Mouse (Mus musculus) gastrocnemius, adult 18-20 months (tissue): ENCODE measurements around the gene Nsun2. TPM values are rescaled to one million over a fixed set of nuclear protein-coding genes. Genes with fewer than 3 reads are reported as not detected.
"Not testable (repeated sequence)": the region's sequence is repeated elsewhere in the genome, so short reads cannot be mapped to it uniquely, and the experiment has no call there.

Experiments
- DNase-seq: peaks from one replicate; pipeline ENCODE4 v3.0.0; 2021; ENCODE audit warnings: low spot score
- total RNA-seq, 2 experiments: library from RNA; stranded (reverse); gene quantifications; 2 replicates each; pipeline ENCODE4 v1.2.3; 2021

Gene Nsun2
- total RNA-seq, 2 experiments from 2014 or later, result 42.4 to 46.5 TPM

DNA sequence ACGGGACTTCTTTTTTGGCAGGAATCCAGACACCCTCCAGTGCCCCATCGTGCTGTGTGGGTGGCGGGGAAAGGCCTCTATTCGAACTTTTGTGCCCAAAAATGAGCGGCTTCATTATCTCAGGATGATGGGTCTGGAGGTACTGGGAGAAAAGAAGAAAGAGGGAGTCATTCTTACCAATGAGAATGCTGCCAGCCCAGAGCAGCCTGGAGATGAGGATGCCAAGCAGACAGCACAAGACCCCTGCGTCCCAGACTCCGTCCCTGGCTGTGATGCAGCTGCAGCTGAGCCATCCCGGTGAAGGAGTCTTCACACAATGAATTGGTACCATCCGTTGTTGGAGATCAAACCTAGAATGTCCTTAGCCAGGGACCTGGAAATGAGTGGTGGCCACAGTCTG, 100.0 kb downstream of the Nsun2 start:
- no peak for DNase-seq

DNA sequence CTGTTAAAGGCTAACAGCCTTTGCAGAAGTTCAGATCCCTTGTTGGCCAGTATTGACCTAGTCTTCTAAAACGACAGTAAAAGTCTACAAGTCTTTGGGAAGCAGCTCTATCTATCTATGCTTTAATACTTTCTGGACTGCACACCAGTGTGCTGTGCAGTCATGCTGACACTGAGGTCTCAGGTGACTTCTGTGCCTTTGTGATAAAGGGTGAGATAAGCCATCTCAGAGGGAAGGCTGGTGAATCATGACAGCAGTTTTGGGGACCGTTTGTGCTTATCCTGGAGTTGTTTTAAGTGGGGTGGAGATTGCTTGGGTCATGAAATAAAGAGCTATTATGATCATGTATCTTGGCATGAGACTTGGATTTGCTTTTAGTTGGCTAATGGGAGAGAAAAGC, 100.4 kb downstream of the Nsun2 start:
- DNase-seq, result no peak

DNA sequence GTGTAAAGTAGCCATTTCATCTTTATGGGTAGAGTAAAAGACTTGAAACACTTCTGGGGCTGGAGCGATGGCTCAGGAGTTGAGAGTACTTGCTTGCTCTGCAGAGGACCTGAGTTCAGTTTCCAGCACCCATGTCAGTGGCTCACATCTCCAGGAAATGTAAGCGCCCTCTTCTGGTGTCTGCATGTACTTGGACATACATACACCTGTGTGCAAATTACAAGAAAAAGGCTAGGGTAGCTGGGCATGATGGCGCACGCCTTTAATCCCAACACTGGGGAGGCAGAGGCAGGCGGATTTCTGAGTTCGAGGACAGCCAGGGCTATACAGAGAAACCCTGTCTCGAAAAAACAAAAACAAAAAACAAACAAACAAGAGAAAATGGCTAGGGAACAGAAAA, 102.3 kb downstream of the Nsun2 start:
- not testable (repeated sequence) for DNase-seq

DNA sequence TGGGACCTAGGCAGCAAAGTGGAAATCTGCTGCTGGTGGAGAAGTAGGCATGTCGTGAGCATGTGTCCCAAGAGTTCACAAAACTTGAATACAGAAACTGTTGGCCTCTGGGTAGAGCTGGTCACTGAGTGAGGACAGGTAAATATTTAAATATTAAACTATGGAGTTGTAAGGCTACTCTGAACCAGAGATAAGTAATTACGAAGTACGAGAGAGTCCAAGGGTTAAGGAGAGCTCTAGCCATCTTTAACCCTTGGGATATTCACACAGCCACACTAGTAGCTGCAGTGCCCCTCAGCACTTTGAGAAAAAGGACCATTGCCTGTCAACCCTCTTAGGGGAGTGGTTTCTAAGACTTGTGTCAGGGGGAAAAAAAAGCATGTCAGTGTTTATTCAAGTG, 102.8 kb downstream of the Nsun2 start:
- no peak for DNase-seq

DNA sequence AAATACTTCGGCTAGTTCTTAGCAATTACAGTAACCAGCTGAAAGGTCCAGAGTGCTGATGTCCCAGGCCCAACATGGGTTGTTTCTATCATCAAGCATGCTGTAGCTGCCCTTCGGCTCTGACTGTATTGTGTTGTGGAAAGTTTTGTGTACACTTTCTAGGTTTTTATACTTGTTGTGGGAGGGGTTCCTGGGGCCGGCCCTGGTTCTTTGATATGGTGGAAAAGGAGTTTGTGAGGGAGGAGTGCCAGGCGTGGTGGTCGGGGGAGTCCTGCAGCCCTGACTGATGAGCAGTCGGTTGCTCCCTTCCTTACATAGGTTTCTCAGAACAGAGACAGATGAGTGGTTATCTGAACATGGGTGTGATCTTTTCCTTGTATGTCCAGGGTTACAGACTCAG, 103.3 kb downstream of the Nsun2 start:
- DNase-seq, result no peak

DNA sequence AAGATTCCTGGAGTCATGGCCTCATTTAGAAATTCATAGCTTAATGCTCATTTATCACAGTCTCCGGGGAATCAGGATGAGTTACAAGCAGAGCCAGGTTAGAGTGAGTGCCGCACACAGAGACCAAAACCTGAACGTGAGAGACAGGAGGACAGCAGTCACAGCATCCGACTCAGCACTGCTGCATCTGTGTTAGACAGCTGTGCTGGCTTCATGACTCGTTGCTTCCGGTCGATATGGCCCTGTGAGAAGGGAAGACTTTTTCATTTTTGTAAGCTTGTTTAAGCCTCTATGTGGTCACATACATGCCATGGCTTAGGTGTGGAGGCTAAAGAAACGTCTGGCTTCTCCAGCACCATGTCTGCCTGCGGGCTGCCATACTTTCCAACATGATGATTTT, 104.1 kb downstream of the Nsun2 start:
- no peak for DNase-seq

DNA sequence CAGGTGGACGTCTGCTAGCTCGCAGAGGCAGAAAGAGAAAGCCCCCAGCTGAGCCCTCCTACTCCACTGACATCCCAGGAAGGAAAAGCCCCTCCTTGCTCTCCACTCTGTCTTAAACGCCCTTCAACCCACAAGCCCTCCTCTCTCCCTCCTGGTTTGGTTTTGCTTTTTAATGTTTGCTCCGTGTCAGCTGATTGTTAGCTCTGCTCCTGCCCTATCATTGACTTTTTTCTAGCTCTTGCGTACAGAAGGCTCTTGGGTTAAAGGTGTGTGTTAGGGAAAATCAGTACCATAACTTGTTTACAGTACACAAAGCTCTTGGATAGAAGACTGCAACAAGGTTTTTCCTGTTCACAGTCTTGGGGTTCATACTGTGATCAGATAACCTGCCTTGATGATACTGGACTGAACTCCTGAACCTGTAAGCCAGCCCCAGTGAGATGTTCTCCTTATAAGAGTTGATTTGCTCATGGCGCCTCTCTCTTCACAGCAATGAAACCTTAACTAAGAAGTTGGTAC, 104.6 kb downstream of the Nsun2 start:
- DNase-seq, result no peak

DNA sequence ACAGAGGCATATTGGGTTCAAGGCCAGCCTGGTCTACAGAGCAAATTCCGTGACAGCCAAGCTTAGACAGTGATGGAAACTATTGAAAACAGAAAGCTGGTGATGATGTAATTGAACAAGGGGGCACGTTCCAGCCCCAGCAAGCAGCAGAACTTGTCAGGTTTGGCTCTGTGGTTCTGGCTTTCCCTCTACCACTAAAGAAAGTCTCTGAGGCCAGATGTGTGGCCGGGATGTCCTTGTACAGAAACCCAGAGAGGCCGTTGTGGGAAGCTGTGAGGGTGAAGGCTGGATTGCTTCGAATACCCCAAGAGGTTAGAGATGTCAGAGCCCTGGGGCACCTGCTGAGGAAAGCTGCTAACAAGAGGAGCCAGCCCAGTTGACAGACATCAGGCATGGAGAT, 105.7 kb downstream of the Nsun2 start:
- DNase-seq, result no peak

DNA sequence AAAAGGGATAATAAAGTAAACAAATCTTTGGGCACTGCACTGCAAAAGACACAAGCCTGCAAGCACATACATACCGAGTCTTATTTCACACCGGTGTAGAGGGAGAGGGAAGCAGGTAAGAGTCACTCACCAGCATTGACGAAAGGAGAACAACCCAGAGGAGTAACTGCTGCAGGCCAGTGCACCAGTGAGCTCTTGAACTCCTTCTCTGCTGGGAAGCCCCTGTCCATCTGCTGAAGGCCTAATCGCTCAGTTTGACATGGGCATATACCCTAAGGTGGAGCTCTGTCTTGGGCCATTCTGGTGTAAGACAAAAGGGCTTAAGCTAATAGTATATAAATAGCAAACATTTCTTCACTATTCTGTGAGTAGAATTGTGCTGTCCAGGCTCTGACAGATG, 106.6 kb downstream of the Nsun2 start:
- DNase-seq, result no peak

DNA sequence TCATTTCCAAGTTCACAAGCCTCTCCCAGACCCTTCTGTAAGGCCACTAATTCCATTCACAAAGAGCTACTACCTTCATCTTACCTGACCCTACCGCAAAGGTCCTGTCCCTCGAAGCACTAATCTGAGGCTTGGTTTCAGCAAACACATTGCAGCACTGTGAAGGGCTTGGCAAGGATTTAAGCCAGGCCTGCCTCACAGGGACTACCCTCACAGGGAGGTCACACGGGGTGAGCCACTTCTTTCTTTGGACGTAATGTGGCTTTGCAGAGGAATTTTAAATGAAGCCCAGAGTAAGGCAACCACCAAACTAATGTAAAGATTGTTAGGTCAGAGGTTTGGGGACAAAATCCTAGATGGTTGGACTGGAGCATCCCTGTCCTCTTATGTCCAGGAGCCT, 107.0 kb downstream of the Nsun2 start:
- no peak for DNase-seq

DNA sequence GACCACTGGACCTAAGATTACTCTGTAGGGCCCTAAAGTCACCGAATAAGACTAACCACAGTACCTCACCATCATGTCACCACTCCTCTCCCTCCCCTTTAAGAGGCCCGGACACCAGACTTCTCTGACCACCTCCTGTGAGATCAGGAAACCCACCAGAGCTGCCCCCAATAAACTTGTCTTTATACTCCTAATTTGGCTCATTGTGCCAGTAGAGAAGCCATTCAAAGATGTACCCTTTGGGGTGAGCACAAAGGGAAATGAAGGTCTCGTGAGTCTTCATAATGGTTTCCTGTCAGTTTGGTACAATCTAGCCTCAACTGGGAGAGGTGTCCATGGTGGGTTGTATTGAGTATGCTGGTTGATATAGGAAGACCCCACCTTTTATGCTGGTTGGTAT, 107.5 kb downstream of the Nsun2 start:
- no peak for DNase-seq

DNA sequence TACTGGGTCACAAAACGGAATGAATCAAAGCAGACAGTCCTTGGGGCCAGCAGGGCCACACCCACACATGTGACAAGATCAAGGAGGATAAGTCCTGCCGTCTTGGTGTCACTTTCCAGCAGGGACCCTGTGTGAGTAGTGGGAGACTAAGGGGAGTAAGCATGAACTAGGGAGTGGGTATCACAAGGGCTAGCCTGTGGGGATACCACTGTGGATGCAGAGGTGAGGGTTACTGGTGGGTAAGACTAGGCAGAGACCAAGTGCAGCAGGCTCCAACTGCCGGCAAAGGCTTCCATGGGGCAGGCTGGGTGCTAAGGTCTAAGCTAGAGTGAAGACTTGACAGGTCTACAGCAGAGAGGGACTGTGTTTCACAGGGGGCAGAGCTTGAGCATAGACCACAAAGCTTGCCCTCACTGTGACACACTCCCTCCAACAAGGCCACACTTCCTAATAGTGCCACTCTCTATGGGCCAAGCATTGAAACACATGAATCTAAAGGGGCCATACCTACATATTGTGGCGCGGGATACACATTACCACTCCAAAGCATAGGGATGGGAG, 109.2 kb downstream of the Nsun2 start:
- no peak for DNase-seq

DNA sequence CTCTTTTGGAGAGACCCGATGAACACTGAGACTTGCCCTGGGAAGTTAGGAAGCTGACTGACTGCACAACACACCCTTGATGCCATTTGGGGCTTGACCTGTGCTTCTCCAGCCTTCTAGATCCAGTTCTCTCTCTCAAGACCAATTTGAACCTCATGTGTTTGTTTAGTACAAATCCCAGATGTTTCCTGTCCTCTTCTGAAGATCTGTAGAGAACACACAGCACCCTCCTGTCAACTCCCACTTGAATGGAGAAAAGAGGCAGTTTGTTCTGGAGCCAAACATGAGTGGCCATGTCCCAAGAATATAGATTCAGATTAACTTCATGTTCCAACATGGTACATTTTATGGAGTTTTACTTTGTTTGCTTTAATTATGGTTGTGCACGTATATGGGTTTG, 110.4 kb downstream of the Nsun2 start:
- no peak for DNase-seq

DNA sequence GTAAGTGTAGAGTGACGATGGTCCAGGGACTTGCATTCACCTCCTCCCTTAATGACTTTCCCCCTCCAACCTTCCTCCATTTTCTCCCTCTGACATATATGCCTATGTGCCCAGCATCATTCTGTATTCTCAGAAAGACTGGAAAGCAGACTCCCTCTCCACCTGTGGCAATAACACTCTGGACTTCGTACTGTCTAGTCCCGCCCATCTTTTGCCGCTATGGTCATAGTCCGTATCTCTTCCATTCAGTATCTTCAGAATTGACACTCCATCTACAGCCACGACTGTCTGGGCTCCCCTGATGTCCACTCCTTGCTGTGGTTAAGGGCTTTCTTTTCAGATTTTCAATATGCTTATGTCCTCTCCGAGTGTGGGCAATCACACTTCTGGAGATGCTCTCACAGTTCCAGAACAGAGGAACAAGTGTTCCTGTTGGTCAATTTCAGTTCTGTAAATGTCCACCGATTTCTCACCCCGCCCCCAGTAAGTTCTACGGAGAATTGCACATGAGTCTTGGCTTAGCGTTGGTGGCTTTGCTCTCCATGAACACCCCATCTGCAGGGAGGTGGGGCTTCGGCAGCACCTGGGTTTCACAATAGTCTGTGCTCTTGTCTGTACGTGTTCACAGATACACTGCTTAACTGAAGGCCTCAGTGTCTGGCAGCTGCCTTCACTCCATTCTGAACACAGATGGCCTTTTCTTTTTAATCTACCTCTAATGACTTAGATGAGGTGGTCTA, 111.1 kb downstream of the Nsun2 start:
- no peak for DNase-seq

DNA sequence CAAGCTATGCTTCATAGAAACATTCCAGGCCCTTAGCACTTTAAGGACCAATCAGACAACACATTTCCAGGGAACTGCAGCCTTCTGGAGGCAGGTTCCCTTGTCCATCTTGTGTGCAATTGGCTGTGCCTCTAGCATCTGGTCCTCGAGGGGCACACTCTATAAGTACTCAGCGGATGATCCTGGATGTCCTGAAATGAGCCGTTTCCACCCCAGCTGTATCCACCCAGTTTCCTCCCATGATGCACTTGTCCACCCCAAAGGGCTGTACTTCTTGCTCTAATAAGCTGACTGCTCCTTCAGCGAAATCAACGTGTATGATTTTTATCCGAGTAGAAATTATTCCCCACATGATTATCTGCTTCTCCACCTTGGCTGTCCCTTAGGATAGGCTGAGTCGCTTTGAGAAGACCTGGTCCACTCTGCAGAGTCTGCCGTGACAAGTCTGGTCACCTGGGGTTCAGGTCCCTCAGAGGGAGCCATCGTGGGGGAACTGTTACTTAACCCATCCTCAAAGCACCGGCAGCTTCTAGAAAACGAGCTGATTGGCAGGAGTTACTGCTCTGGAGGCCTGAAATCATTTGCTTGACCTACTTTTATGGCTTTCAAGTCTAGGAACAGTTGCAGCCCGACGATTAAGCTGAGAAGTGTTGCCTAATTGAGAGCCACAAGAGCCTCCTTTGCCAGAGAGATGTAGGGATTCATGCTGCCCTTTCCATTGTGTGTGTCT, 112.3 kb downstream of the Nsun2 start:
- no peak for DNase-seq

DNA sequence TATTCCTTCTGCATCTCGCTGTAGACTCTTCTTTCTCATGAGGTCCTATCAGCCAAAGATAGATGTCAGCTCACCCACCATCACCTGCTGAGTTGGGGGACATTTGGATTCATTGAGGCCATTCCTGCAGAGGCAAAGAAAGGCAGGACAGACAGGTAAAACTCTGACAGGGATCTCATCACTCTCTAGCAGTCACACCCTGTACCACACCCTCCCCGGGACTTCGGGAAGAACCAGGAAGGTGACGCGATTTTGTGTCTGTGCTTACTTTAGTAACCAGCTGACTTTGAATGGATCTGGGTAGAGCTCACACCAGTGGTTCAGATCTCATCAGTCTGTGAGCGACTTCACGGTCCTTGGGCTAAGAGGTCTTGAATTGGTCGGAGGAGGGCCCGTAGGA, 112.9 kb downstream of the Nsun2 start:
- no peak for DNase-seq

DNA sequence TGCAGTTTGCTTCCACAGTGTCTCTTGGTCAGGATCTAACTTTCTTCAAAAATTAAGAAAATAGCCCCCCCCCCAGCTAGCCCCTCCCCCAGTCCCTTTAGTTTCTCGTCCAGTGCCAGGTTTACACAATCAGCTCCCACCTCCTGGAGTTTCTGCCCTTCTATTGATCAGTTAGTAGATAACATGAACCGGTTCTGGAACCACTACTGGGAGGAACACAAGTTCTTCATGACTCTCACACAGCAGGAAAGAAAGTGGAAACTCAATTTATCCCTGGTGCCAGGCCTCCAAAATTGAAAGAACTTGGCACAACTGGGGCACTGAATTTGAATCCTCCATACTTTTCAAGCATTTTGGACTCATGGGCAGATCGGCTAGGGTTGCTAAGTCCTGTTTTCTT, 121.0 kb downstream of the Nsun2 start:
- no peak for DNase-seq

DNA sequence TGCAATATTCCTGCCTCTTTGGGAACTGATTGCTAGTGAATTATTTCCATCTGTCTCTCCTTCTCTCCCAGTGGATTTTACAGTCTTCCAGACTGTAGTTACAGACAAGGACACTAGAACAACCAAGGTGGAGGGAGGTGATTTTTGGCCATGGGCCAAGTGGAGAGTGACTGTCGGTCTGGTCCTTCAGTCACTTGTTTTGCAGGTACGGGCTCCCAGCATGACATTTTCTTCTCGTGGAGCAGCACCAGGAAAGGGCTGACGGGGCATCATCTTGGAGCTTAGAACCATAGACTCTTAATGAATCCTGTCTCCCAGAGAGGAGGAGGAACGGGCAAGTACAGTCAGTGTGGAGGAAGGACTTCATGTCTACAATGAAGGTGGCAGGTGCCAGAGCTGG, 138.6 kb downstream of the Nsun2 start:
- DNase-seq, result no peak

DNA sequence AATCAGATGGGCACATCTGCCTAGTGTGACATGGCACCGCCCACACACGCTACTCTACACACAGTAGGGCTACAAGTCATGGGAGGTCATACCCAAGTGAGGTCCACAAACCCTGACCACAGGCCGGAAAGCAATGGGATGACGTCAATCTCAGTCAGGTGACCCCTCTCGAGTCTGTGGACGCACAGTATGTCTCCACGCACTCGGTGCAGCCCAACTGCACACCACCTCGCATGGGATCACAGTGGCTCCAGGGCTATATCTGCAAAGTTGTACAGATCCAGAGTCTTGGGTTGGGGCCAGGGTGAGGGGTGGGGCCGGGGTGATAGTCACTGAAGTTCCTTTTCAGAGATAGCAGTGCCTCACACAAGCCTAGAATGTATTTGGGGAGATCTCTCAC, 139.0 kb downstream of the Nsun2 start:
- DNase-seq, result no peak

DNA sequence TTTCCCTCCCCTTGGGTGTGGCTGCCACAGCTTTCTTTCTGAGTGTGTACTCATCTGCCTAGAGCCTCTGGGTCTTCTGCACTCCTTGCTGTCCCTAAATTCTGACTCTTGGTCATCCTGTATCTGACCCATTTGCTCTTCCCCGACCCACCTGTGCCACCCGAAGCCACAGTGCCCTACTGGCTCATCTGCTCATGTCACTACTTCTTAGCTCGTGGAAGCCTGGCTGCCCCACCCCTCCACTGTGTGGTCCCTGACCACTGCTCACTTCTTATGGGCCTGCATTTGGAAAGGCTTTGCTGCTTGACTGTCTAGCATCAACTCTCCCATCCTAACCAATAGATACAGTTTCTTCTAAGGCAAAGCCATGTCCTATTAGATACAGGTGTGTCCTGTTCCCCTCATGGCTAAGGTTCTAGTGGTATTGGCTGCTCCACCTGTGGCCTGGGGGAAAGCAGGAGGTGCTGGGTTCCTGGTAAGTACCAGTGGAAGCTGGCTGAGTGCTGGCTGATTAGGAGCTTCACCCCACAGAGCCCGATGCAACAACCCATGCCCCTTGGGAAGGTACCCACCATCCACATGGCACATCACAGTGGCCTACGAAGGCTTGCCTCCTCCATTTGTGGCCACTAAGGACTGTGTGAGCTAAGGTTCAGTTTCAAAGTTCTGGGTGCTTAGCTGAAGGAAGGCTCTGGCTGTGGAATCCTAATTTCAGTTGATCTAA, 139.8 kb downstream of the Nsun2 start:
- DNase-seq, result no peak

DNA sequence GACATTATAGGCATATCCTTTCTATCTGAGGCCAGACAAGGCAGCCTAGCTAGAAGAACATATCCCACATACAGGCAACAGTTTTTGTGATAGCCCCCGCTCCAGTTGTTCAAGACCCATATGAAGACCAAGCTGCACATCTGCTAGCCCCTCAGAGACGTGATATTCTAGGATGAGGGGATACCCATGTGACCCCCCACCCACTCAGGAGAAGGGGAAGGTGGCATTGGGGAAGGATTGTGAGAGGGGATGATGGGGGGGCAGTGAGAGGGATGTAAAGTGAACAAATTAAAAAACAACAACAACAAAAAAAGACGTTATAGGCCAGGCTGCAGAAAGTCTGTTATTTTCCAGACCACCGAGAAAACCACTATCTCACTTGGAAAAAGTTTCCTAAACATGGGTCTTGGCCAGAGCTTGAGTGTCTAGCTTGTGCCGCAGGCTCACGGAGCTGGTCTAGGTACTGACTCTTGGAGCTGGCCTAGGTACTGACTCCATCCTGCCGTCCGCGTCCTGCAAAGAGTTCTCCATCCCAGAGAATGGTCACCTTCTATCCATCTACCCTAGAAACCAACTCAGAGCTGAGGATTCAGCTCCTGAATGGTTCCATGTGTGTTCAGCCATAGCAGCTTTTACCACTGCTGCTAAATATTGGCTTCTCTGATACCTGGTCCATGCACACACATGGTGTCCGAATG, 140.5 kb downstream of the Nsun2 start:
- DNase-seq, result no peak
